Mouse (Mus musculus) granulocyte monocyte progenitor cell, adult 5-6 weeks (primary cell): ENCODE data around the gene Smcp. TPM values are rescaled to one million over a fixed set of nuclear protein-coding genes. Genes with fewer than 3 reads are reported as not detected.

Experiments
- ATAC-seq: replicated peaks from 2 replicates; pipeline ENCODE4 v1.8.0; 2016; ENCODE audit warnings: mild to moderate bottlenecking, moderate TSS enrichment, inconsistent platforms; ENCODE audit not compliant: poor library complexity, severe bottlenecking
- total RNA-seq, 2 experiments: library from RNA; stranded (forward) in 1 of 2; stranded (reverse) in 1 of 2; fragments of 200-712, 200-1000 nt in 1 of 2; fragments of >200 nt in 1 of 2; fragmentation: Nextera tagmentation in 1 of 2; gene quantifications; 2 replicates each; pipeline ENCODE4 v1.2.3; 2014 to 2017

The Smcp gene
- not detected in 2 replicates for total RNA-seq (2014; fragmentation: Nextera tagmentation)
- total RNA-seq (2017), result not detected in 2 replicates

GRCm38 (mm10) chr3:92588858-92589257, at the start of gene Smcp:
Gene Smcp (minus strand): TSS chr3:92588997.
- no peak for ATAC-seq

DNA sequence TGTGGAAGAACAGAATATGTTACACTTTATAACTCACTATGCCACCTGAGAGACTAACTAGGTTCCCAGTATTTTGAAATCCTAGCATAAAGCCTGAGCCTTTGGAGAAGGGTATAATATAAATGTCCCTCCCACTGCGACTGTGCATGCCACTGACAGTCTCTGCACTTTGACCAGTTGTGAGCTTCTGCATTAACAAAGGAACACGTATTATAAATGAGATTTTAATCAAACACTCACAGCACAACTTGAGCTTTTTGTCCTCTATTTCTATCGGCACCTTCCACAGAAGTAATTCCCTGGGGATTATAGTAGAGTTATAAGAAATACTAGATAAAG, 49.8 kb upstream of the Smcp start:
- ATAC-seq, result no peak

- no peak for ATAC-seq
Observed at GRCm38 (mm10) chr3:92637745-92638652, 49.2 kb upstream of the Smcp start.

DNA sequence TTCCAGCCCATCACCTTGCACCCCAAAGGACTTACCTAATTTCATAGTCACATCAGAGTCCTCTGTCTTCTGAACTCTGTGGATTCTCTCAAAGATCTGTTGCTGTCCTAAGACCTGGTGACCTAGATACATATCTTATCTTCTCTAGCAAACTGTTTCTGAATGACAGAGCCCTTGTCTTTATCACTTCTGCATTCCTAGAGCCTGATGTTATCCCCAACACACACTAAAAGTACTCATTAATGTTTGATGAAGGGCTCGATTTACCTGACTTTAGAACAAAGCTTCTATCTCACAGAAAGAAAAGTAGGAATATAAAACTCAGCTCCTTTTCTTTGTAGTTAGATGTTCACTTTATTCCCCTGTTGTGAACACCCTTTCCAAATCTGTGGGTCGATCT, 32.8 kb upstream of the Smcp start, which contains the start of gene Lce6a:
TSS of gene Lce6a (minus strand) at position 101 of the 400 bp plus-strand sequence.
- ATAC-seq, result no peak

DNA sequence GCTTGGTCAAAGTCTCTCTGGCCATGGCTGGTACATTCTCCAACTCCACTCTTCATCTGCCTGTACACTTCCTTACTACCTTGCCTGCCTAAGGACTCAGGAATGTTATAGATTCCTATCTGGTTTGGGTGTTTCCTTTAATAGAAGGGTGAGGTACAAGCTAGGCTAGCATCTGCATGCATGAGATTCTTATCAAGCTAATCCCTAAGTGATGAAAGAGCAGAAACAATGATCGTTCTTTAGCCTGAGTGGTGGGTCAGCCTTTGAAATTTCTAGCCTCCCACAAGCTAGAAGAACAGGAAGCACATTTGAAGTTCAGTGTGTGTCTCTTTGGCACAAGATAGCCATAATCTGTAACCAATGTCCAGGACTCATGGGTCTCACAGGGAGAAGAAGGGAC, 21.0 kb upstream of the Smcp start:
- ATAC-seq, result no peak

DNA sequence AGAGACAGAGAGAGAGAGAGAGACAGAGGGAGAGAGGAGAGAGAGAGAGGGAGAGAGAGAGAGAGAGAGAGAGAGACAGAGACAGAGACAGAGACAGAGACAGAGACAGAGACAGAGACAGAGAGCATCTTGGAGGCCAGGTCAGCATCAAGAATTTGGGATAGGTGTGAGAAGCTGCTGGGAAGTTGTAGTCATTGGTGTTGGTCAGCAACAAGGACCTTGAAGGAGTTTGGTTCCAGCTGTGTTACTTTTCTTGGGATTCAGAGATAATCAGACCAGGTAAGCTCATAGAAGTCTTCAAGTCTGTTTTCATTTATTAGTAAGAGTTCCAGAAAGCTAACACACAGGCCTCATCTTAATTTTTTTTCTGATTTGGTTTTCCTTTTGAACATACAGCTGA, 18.6 kb upstream of the Smcp start, which contains the start of gene 2210017I01Rik:
TSS of gene 2210017I01Rik (minus strand) at position 101 of the 400 bp plus-strand sequence.
- ATAC-seq, result no peak

DNA sequence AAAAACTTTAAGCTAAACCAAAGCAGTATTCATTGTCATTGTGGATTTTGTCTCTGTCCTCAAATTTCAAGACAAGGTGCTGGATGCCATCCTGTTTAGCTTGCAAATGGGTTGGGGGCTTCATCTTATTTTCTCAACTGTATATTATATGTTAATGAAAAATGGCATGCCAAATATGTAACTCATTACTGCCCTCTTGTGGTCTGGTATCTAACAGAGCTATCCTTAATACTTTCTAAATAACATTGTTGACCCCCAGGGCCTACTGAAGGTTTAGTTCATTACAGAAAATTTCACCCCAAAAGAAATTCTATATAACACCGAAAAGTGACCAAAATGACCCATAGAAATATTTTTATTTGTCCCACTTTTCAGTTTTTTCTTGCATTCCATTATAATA, 13.4 kb upstream of the Smcp start:
- ATAC-seq, result peak; percentile 42; the same call in 1 of the 2 replicates

DNA sequence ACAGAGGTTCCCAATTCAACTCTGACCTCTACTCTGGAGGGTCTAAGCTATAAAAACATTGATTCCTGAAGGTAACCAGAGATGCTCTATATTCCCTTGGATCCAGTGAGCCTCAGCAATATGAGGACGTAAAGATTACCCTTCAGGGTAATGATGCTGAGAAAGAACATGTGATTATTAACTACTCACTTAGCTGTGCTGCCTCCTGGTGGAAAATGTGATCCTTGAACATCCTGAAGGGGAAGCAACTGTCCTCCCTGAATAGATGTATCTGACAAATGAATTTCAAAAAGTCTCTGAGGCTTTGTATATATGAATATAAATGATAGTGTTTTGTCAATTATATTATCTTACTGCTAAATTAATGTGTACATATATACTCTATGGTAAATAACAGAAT, 11.7 kb upstream of the Smcp start:
- no peak for ATAC-seq

DNA sequence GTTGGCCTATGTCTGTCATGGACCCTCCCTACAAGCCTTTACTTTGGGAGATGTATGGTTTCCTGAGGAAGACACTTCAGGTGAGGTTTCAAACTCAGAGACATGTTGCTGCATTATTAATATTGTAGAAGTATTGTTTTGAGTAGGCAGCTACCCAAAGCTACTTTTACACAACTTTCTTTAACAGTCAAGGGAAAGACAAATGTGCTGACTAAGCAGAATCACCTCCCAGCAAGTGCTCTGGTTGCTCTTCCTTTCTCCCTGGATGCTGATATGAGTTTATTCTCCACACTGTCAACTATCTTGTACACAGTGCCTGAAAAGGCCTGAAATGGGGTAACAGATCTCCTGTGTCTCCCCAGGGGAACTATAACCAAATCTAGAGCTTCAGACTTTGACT, 11.2 kb upstream of the Smcp start:
- ATAC-seq, result no peak

GRCm38 (mm10) chr3:92598429-92598828, 9.6 kb upstream of the Smcp start:
- no peak for ATAC-seq

- no peak for ATAC-seq
Observed at GRCm38 (mm10) chr3:92587190-92587589, 1.6 kb downstream of the Smcp start.

DNA sequence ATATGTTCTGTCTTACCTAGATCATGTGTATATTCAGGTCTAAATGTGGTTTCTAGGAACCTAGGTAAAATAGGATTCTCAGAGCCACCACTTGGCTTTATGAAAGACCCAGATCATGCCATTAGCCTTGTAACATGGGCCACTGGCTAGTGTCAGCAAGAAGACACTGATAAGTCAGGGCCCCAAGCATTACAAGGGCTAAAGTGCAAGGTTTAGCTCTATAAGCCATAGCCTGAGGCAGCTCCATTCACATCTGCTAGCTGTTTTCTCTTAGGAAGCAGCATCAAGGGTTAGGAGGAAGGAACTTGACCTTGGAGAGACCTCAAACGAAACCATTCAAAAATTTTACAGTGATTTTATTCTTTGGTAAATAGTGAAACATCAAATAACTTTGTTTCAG, 3.7 kb downstream of the Smcp start:
- ATAC-seq, result no peak

GRCm38 (mm10) chr3:92583164-92583826, 5.5 kb downstream of the Smcp start:
- no peak for ATAC-seq

- no peak for ATAC-seq
Observed at GRCm38 (mm10) chr3:92579508-92579907, 9.3 kb downstream of the Smcp start.

DNA sequence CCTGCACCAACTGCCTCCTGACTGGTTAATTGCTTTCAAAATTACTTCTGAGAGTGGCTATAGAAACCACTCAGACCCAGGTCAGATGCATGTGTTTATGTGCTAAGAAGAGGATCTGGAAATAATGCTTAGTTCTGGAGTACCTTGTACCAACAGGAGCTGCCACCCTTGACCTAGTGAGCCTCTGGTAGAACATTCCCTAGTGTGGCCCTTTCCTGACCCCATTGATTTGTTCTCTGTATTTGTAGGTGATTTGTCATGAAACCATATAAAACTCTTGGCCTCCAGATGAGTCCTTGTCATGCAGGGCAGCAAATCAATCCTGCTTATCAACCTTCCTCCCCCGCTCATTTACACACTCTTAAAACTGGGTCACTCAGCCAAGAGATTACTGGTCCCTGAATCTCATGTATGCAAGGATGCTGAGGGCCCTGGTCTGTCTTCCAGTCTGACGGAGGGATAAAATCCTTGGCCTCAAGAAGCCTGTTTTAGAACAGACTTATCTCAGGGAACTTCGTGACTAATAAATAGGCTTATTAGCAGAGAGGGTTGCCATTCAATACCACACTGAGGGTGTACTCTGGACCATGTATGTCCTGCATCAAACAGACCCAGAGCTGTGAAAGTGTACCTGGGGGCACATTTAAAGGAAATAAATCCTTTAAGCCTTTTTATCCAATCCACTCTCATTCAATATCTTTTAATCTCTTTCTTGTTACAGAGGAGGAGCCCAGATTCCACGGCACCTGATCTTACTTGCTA, 10.0 kb downstream of the Smcp start:
- ATAC-seq, result no peak

- peak; percentile 73 for ATAC-seq
Observed at GRCm38 (mm10) chr3:92573449-92574041, 15.3 kb downstream of the Smcp start, which contains the start of gene Ivl. Gene Ivl (minus strand): TSS chr3:92573735.

- ATAC-seq, result no peak
Observed at GRCm38 (mm10) chr3:92572514-92573155, 16.2 kb downstream of the Smcp start.

DNA sequence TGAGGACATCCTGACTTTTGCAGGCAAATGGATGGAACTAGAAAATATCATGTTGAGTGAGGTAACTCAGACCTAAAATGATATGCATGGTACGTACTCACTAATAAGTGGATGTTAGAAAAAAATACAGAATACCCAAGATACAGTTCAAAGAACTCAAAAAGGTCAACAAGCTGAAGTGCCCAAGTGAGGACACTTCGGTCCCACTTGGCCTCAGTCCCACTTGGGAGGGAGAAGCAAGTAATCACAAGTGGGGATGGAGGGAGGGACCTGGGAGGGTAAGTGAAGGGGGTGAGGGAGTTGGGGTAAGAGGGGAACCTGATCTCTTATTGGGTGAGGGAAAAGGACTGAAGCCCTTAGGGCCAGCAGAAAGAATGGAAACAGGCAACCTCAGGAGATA, 20.0 kb downstream of the Smcp start:
- ATAC-seq, result no peak

- no peak for ATAC-seq
Observed at GRCm38 (mm10) chr3:92565418-92565817, 23.4 kb downstream of the Smcp start.

DNA sequence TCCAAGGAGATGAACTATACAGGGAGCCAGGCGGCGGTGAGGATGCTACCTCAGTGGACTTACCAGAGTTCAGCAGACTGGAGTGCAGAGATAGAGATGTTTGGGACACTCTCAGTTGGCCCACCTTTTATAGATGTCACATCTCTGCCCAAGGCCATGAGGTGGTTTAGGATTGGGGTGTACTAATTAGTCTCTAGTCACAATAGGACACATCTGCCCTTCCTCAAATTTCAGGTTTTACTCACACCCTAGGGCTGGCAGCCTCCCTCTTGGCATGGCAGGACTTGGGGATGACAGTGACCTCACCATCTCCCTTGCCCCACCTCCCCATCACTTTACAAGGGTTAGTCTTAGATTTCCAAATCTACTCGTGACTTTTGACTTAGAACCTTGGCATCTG, 54.4 kb downstream of the Smcp start, which contains the start of gene 2310046K23Rik:
TSS of gene 2310046K23Rik (minus strand) at position 101 of the 400 bp plus-strand sequence.
- ATAC-seq, result no peak
